Mouse (Mus musculus): ENCODE data around the gene St6galnac5. TPM values are rescaled to one million over a fixed set of nuclear protein-coding genes. Genes with fewer than 3 reads are reported as not detected.
A peak's percentile ranks its signal among the peaks of the same experiment; 100 is the strongest.
"Not testable (repeated sequence)": the region's sequence is repeated elsewhere in the genome, so short reads cannot be mapped to it uniquely, and the experiment has no call there.

The St6galnac5 gene
- polyA plus RNA-seq, 1 experiment from 2014 or later: 0.09 TPM

DNA sequence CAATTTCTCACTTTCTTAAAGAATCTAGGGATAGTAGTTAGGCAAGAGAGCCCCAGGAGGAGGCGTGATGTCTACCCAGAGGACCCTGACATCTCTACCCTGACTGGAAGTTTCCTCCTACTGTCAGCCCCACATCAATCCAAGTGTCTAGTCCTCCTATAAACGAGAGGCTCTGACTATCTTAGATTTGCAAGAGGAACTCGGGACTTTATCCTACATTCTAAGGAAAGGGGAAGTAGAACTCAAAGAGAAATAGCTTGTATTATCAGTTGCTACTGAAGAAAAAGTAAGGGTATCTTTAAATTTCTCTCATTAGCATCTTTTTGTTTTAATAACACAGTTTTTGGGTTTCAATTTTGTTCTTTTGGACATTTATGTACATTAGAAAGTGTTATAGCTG lies 161.6 kb downstream of the St6galnac5 start:
- H3K4me1 ChIP-seq (replicated peaks): no peaks in the 10 kb centered on the region
- no peak for ATAC-seq (replicated peaks; ENCODE audit: insufficient number of reproducible peaks, insufficient read depth, low FRiP score, low read depth)

DNA sequence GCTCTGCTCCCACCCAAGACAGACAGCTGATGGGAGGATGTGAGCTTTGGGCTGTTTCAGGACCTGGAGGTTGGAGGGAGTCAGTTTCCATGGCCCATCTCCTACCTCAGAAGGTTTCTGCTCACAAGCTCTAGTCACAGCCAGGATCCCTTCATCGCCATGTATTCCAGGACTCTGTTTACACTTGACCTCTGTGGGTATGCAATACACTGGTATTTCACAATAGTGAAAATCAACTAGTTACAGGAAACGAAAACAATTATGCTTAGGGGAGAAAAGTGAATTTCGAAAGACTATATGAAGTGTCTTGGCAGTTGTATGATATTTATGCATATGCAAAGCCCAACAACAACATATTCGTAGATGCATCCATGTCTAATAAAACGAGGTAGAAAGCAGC lies 166.9 kb downstream of the St6galnac5 start:
- no peaks in the 10 kb centered on the region for H3K36me3 ChIP-seq
- 80% methylated on average over 5 of the region's 5 CpGs for WGBS
- no peak overlapping the region for H3K4me3 ChIP-seq
- no peak overlapping the region for H3K27ac ChIP-seq
- H3K27me3 ChIP-seq: no peaks in the 10 kb centered on the region
- no peak overlapping the region for H3K4me2 ChIP-seq
- no peaks in the 10 kb centered on the region for H3K9me3 ChIP-seq (replicated peaks)
- no peak overlapping the region for H3K9ac ChIP-seq
- ATAC-seq (replicated peaks; ENCODE audit: insufficient number of reproducible peaks, insufficient read depth, low FRiP score, low read depth): no peak
- no peaks in the 10 kb centered on the region for H3K4me1 ChIP-seq (replicated peaks)

More for the DNA sequence above, 161.6 kb downstream of the St6galnac5 start:
- Histone ChIP-seq H3K4me2 (no peak overlapping the region), H3K27ac (no peak overlapping the region), H3K4me3 (no peak overlapping the region), H3K9me3 (replicated peaks) (no peaks in the 10 kb centered on the region), H3K27me3 (no peaks in the 10 kb centered on the region), H3K9ac (no peak overlapping the region), H3K36me3 (no peaks in the 10 kb centered on the region)
- WGBS: 73% methylated on average over 3 of the region's 3 CpGs

GRCm38 (mm10) chr3:152813905-152814304 lies 168.1 kb downstream of the St6galnac5 start:
- 33% methylated on average over 4 of the region's 4 CpGs for WGBS
- no peaks in the 10 kb centered on the region for H3K4me1 ChIP-seq (replicated peaks)
- H3K27ac ChIP-seq: no peak overlapping the region
- no peak for ATAC-seq (replicated peaks; ENCODE audit: insufficient number of reproducible peaks, insufficient read depth, low FRiP score, low read depth)
- H3K9ac ChIP-seq: no peak overlapping the region
- H3K36me3 ChIP-seq: no peaks in the 10 kb centered on the region
- H3K9me3 ChIP-seq (replicated peaks): no peaks in the 10 kb centered on the region
- H3K4me3 ChIP-seq: no peak overlapping the region
- H3K4me2 ChIP-seq: no peak overlapping the region
- no peaks in the 10 kb centered on the region for H3K27me3 ChIP-seq

DNA sequence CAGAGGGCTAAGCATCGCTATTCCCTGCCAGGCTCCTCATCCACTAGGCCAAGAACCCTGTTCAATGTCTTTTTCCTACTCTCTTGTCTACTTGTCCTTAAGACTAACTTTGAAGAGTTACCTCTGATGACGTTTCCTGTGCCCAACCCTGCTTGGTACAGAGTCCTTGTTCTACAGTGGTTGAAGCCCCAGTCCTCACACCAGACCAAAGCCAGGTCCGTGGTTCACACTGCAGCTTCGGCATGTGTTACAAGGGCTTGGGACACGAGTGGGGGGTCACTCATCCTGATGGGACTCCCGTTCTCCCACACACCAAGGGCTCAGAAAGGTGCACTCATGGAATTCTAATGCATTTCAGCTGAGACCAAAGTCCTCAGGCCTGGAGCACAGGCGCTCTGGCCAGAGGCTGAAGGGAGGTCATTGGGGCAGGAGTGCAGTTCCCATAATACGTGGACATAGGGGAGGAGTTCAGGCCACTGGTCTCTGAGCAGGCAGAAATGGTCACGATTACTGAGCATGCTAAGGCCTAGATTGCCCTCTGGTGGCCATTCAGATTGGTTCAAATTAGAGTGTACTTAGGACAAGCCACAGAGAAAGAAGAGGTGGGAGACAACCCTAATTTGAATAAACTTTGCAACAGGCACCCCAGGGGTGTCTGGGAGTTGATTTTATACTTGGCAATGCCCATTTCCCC lies 182.2 kb downstream of the St6galnac5 start:
- no peak for ATAC-seq (replicated peaks; ENCODE audit: insufficient number of reproducible peaks, insufficient read depth, low FRiP score, low read depth)
- no peaks in the 10 kb centered on the region for H3K9me3 ChIP-seq (replicated peaks)

GRCm38 (mm10) chr3:152797354-152797753 lies 184.7 kb downstream of the St6galnac5 start:
- WGBS: 32% methylated on average over 2 of the region's 2 CpGs
- ATAC-seq (replicated peaks; ENCODE audit: insufficient number of reproducible peaks, insufficient read depth, low FRiP score, low read depth): no peak

More for the DNA sequence above, 182.2 kb downstream of the St6galnac5 start:
- no peaks in the 10 kb centered on the region for H3K27me3 ChIP-seq
- no peak overlapping the region for H3K4me3 ChIP-seq
- H3K27ac ChIP-seq: no peak overlapping the region
- WGBS: 78% methylated on average over 9 of the region's 9 CpGs
- H3K4me1 ChIP-seq (replicated peaks): no peaks in the 10 kb centered on the region
- H3K36me3 ChIP-seq: no peaks in the 10 kb centered on the region
- H3K9ac ChIP-seq: no peak overlapping the region
- H3K4me2 ChIP-seq: no peak overlapping the region

DNA sequence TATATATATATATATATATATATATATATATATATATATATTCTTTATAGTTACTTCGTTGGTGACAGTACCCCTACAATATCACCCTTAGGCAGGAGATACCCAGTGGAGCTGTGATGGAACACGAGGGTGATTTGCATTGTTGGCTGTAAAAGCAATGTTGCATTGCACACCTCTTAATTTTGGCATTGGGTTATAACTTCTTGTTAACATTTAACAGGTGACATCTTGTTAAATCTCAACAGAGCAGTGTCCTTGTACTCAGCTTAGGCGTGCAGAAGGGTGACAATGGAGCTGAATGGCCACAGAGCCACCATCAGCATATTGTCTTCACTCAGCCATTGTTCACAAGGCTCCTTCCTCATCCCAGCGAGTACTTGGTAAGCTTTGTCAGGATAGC lies 185.8 kb downstream of the St6galnac5 start:
- Histone ChIP-seq H3K27me3 (no peaks in the 10 kb centered on the region), H3K4me3 (no peak overlapping the region), H3K4me1 (replicated peaks) (no peaks in the 10 kb centered on the region), H3K4me2 (no peak overlapping the region), H3K27ac (no peak overlapping the region), H3K9me3 (replicated peaks) (no peaks in the 10 kb centered on the region), H3K36me3 (no peaks in the 10 kb centered on the region), H3K9ac (no peak overlapping the region)
- no peak for ATAC-seq (replicated peaks; ENCODE audit: insufficient number of reproducible peaks, insufficient read depth, low FRiP score, low read depth)
- WGBS: 87% methylated on average over 4 of the region's 4 CpGs

More at GRCm38 (mm10) chr3:152797354-152797753, 184.7 kb downstream of the St6galnac5 start:
- no peak overlapping the region for H3K27ac ChIP-seq
- no peaks in the 10 kb centered on the region for H3K36me3 ChIP-seq
- no peaks in the 10 kb centered on the region for H3K9me3 ChIP-seq (replicated peaks)
- no peaks in the 10 kb centered on the region for H3K27me3 ChIP-seq
- no peak overlapping the region for H3K9ac ChIP-seq
- no peak overlapping the region for H3K4me3 ChIP-seq
- H3K4me2 ChIP-seq: no peak overlapping the region
- H3K4me1 ChIP-seq (replicated peaks): no peaks in the 10 kb centered on the region

GRCm38 (mm10) chr3:152793006-152793405 lies 189.0 kb downstream of the St6galnac5 start:
- no peak overlapping the region for H3K9ac ChIP-seq
- no peaks in the 10 kb centered on the region for H3K4me1 ChIP-seq (replicated peaks)
- ATAC-seq (replicated peaks; ENCODE audit: insufficient number of reproducible peaks, insufficient read depth, low FRiP score, low read depth): no peak
- no peak overlapping the region for H3K4me2 ChIP-seq
- 77% methylated on average over 4 of the region's 4 CpGs for WGBS
- no peak overlapping the region for H3K4me3 ChIP-seq
- no peaks in the 10 kb centered on the region for H3K27me3 ChIP-seq
- H3K36me3 ChIP-seq: no peaks in the 10 kb centered on the region
- no peak overlapping the region for H3K27ac ChIP-seq
- H3K9me3 ChIP-seq (replicated peaks): no peaks in the 10 kb centered on the region

GRCm38 (mm10) chr3:152792601-152793000 lies 189.4 kb downstream of the St6galnac5 start:
- Histone ChIP-seq H3K27ac (no peak overlapping the region), H3K4me3 (no peak overlapping the region), H3K27me3 (no peaks in the 10 kb centered on the region), H3K36me3 (no peaks in the 10 kb centered on the region), H3K4me2 (no peak overlapping the region), H3K9me3 (replicated peaks) (no peaks in the 10 kb centered on the region), H3K9ac (no peak overlapping the region), H3K4me1 (replicated peaks) (no peaks in the 10 kb centered on the region)
- ATAC-seq (replicated peaks; ENCODE audit: insufficient number of reproducible peaks, insufficient read depth, low FRiP score, low read depth): no peak
- 76% methylated on average over 5 of the region's 5 CpGs for WGBS

GRCm38 (mm10) chr3:152788301-152788953 lies 193.6 kb downstream of the St6galnac5 start:
- not testable (repeated sequence) for H3K4me3 ChIP-seq; H3K27ac ChIP-seq; H3K9me3 ChIP-seq (replicated peaks); H3K9ac ChIP-seq; ATAC-seq (replicated peaks; ENCODE audit: insufficient number of reproducible peaks, insufficient read depth, low FRiP score, low read depth); H3K4me1 ChIP-seq (replicated peaks); H3K4me2 ChIP-seq; H3K36me3 ChIP-seq; H3K27me3 ChIP-seq
- WGBS: 81% methylated on average over 5 of the region's 5 CpGs

- H3K4me3 ChIP-seq; H3K27me3 ChIP-seq; H3K4me1 ChIP-seq (replicated peaks); H3K9me3 ChIP-seq (replicated peaks); ATAC-seq (replicated peaks; ENCODE audit: insufficient number of reproducible peaks, insufficient read depth, low FRiP score, low read depth); H3K9ac ChIP-seq; H3K27ac ChIP-seq; H3K36me3 ChIP-seq; H3K4me2 ChIP-seq: not testable (repeated sequence)
- WGBS: 92% methylated on average over 9 of the region's 13 CpGs
Measured at GRCm38 (mm10) chr3:152784353-152784752, 197.7 kb downstream of the St6galnac5 start.

DNA sequence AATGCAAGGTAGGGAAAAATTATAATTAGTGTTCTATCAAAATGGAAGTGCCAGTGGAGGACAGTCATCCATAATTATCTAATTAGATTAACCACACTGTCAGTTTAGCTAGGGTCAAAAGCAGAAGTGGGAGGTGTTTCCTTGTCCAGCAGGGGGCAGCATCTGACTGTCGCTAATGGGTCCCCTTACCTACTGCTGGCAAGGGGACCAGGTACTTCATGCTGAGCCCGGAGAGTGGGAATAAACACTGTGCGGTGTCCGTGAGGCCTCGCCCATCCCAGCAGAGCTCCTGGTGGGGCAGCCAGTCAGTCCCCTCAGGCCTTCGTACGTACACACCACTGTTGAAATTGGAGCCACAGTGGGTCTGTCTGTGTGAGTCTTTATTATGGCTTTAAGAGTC lies 198.3 kb downstream of the St6galnac5 start:
- no peaks in the 10 kb centered on the region for H3K4me1 ChIP-seq (replicated peaks)
- no peak overlapping the region for H3K4me2 ChIP-seq
- 0 out of 2 replicates have a peak, but pooled peaks have one; percentile 55 for ATAC-seq (replicated peaks; ENCODE audit: insufficient number of reproducible peaks, insufficient read depth, low FRiP score, low read depth)
- no peak overlapping the region for H3K27ac ChIP-seq
- H3K36me3 ChIP-seq: no peaks in the 10 kb centered on the region
- no peaks in the 10 kb centered on the region for H3K9me3 ChIP-seq (replicated peaks)
- H3K27me3 ChIP-seq: no peaks in the 10 kb centered on the region
- H3K9ac ChIP-seq: no peak overlapping the region
- WGBS: 30% methylated on average over 7 of the region's 7 CpGs
- no peak overlapping the region for H3K4me3 ChIP-seq

DNA sequence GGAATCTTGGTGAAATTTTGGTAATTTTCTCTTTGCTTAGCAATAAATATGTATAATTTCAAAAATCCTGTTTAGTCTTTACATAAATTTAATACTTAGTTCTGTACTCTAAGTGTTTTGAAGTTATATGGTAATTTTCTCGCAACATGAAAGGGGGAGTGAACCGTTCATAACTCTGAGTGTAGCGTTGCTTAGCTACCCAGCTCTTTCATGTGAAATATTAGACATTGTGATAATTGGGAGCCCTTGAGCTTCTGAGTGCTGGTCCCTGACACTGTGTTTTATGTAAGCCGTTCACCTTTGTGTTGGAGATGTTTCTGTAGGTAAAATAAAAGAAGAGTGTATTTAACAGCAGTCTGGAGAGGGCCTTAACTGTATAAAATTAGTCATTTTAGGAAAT lies 202.2 kb downstream of the St6galnac5 start:
- H3K9me3 ChIP-seq (replicated peaks): no peaks in the 10 kb centered on the region
- H3K27me3 ChIP-seq: no peaks in the 10 kb centered on the region
- WGBS: 78% methylated on average over 4 of the region's 4 CpGs
- ATAC-seq (replicated peaks; ENCODE audit: insufficient number of reproducible peaks, insufficient read depth, low FRiP score, low read depth): no peak
- no peak overlapping the region for H3K27ac ChIP-seq
- H3K9ac ChIP-seq: no peak overlapping the region
- no peak overlapping the region for H3K4me3 ChIP-seq
- H3K4me2 ChIP-seq: no peak overlapping the region
- H3K4me1 ChIP-seq (replicated peaks): no peaks in the 10 kb centered on the region
- H3K36me3 ChIP-seq: no peaks in the 10 kb centered on the region
